ENCODE assay signal across 8 mouse cellular contexts in genomic region chr13:113614635-113615545, GRCm38 (mm10). TPM values are rescaled to one million over a fixed set of nuclear protein-coding genes. Genes with fewer than 3 reads are reported as not detected.
DNase-seq lines count a peak whose midpoint lies in the region; ATAC-seq lines count a peak whose summit lies in the region.

No protein-coding gene starts in this region.

- H3K4me3 ChIP-seq in embryonic facial prominence, embryonic 12.5 days: peak overlapping the region; percentile 94
- H3K4me3 ChIP-seq in heart, embryonic 10.5 days: peak overlapping the region; percentile 84
- H3K4me3 ChIP-seq in liver, embryonic 11.5 days (ENCODE audit: low read depth, low read length): peak overlapping the region; percentile 78

- H3K27ac ChIP-seq in embryonic facial prominence, embryonic 12.5 days: peak overlapping the region; percentile 38; the same call in 1 of the 2 replicates
- peak overlapping the region; percentile 97 for H3K27ac ChIP-seq in heart, embryonic 10.5 days
- H3K27ac ChIP-seq in liver, embryonic 11.5 days (ENCODE audit: low read depth, low read length): no peak overlapping the region

- H3K4me2 ChIP-seq in embryonic facial prominence, embryonic 12.5 days (replicated peaks): peak overlapping the region; percentile 95
- peak overlapping the region; percentile 89 for H3K4me2 ChIP-seq in liver, embryonic 11.5 days

- H3K36me3 ChIP-seq in embryonic facial prominence, embryonic 12.5 days: 0 out of 2 replicates have a peak, but pooled peaks cover 6% of the 10 kb centered on the region
- H3K36me3 ChIP-seq in heart, embryonic 10.5 days: peaks cover 11% of the 10 kb centered on the region; the same call in 1 of the 2 replicates
- 0 out of 2 replicates have a peak, but pooled peaks cover 3% of the 10 kb centered on the region for H3K36me3 ChIP-seq in liver, embryonic 11.5 days (ENCODE audit: control insufficient read depth, insufficient read depth, low read length)
- H3K36me3 ChIP-seq in splenic B cell, adult 2 months (ENCODE audit: control insufficient read depth, insufficient read depth, low read length, poor library complexity, severe bottlenecking): no peaks in the 10 kb centered on the region

- whole genome bisulfite sequencing in embryonic facial prominence, embryonic 12.5 days: 14% methylated on average over 24 of the region's 24 CpGs
- 16% methylated on average over 24 of the region's 24 CpGs for WGBS in heart, embryonic 10.5 days
- WGBS in liver, embryonic 11.5 days: 19% methylated on average over 24 of the region's 24 CpGs

- H3K9me3 ChIP-seq in embryonic facial prominence, embryonic 12.5 days: no peaks in the 10 kb centered on the region
- no peaks in the 10 kb centered on the region for H3K9me3 ChIP-seq in heart, embryonic 10.5 days
- H3K9me3 ChIP-seq in liver, embryonic 11.5 days (ENCODE audit: control insufficient read depth, low read length): no peaks in the 10 kb centered on the region

- peak; percentile 88 for DNase-seq in A20 (ENCODE audit: low read depth, low spot score)
- DNase-seq in adrenal gland, postnatal 10 days: peak; percentile 85
- DNase-seq in heart, embryonic 10.5 days (ENCODE audit: low spot score): peak; percentile 92
- peak; percentile 94 for DNase-seq in kidney, adult 9 months
- peak; percentile 64 for DNase-seq in liver, embryonic 11.5 days (ENCODE audit: low spot score)
- DNase-seq in splenic B cell, adult 2 months (ENCODE audit: low read depth, low spot score): peak; percentile 93

- peak overlapping the region; percentile 94 for H3K9ac ChIP-seq in embryonic facial prominence, embryonic 12.5 days
- H3K9ac ChIP-seq in liver, embryonic 11.5 days (ENCODE audit: low read depth, low read length): peak overlapping the region; percentile 39; the same call in 1 of the 2 replicates

- ATAC-seq in embryonic facial prominence, embryonic 12.5 days (ENCODE audit: insufficient number of reproducible peaks, insufficient read depth, low FRiP score, low TSS enrichment): no peak
- ATAC-seq in liver, embryonic 11.5 days (replicated peaks; ENCODE audit: low FRiP score): peak; percentile 48
- ATAC-seq in monocyte, adult 5-6 weeks (replicated peaks; ENCODE audit: insufficient number of reproducible peaks, low FRiP score, low TSS enrichment, poor library complexity, severe bottlenecking): peak; percentile 24; the same call in 1 of the 2 replicates

- H3K4me1 ChIP-seq in embryonic facial prominence, embryonic 12.5 days: peaks cover 50% of the 10 kb centered on the region
- peaks cover 89% of the 10 kb centered on the region for H3K4me1 ChIP-seq in heart, embryonic 10.5 days
- H3K4me1 ChIP-seq in liver, embryonic 11.5 days (replicated peaks; ENCODE audit: control insufficient read depth, insufficient read depth, low read length): peaks cover 54% of the 10 kb centered on the region

- no peaks in the 10 kb centered on the region for H3K27me3 ChIP-seq in embryonic facial prominence, embryonic 12.5 days
- H3K27me3 ChIP-seq in heart, embryonic 10.5 days (ENCODE audit: insufficient read depth, poor library complexity, severe bottlenecking): no peaks in the 10 kb centered on the region
- no peaks in the 10 kb centered on the region for H3K27me3 ChIP-seq in liver, embryonic 11.5 days (replicated peaks; ENCODE audit: control insufficient read depth, insufficient read depth, low read length)
- H3K27me3 ChIP-seq in splenic B cell, adult 2 months (ENCODE audit: control insufficient read depth, insufficient read depth, low read length, poor library complexity, severe bottlenecking): no peaks in the 10 kb centered on the region

RNA-seq across cellular contexts. Expression of gene Snx18, which starts 3.5 kb away (rescaled TPM):
- 10 to 100 TPM; 30.1 to 30.6 TPM for total RNA-seq in adrenal gland, postnatal 10 days (2021)
- 42.2 and 44.6 TPM in 2 replicates for polyA plus RNA-seq in embryonic facial prominence, embryonic 12.5 days (2016; fragmentation: Nextera tagmentation; extraction: Ambion mirVana)
- 18.0 and 22.4 TPM in 2 replicates for polyA plus RNA-seq in heart, embryonic 10.5 days (2016; fragmentation: Nextera tagmentation; extraction: Ambion mirVana)
- polyA plus RNA-seq in liver, embryonic 11.5 days (2014; fragmentation: Nextera tagmentation; extraction: Ambion mirVana): 14.9 and 16.0 TPM in 2 replicates
- total RNA-seq in monocyte, adult 5-6 weeks (2017): 88.0 to 99.7 TPM (median 95.7 TPM) in 3 replicates

RNA-seq across cellular contexts. Expression of gene Hspb3, which starts 48.6 kb away (rescaled TPM):
- 1 to 10 TPM; 2.0 to 7.1 TPM for total RNA-seq in adrenal gland, postnatal 10 days (2021)
- 2.3 TPM in 2 replicates for polyA plus RNA-seq in embryonic facial prominence, embryonic 12.5 days (2016; fragmentation: Nextera tagmentation; extraction: Ambion mirVana)
- polyA plus RNA-seq in heart, embryonic 10.5 days (2016; fragmentation: Nextera tagmentation; extraction: Ambion mirVana): 42.9 and 76.4 TPM in 2 replicates
- 0.25 and 0.59 TPM in 2 replicates for polyA plus RNA-seq in liver, embryonic 11.5 days (2014; fragmentation: Nextera tagmentation; extraction: Ambion mirVana)
- not detected in 3 replicates for total RNA-seq in monocyte, adult 5-6 weeks (2017)

Comparison
In these comparisons a context has a peak if more than half of its experiments do, and no peak if none do; other contexts are left out.
1. RNA of gene Hspb3, which starts 48.6 kb away (polyA plus RNA-seq): 42.9 to 76.4 TPM in heart, embryonic 10.5 days; 2.3 TPM in embryonic facial prominence, embryonic 12.5 days and 0.25 to 0.59 TPM in liver, embryonic 11.5 days; every median in the first group is over 10 times any median in the second.
2. Peak in every context shown above with its lines, with median percentiles within 50 percentile points of each other: DNase-seq and H3K4me3 ChIP-seq.